Mouse (Mus musculus): ENCODE measurements at regions not wholly inside any gene's neighbourhood (a gene's known extent, or its start where the extent isn't known, plus 50 kb on each side); places are given as distances from the start of the nearest gene placed in this dataset.

GRCm38 (mm10) chr7:115358711-115359110 is 615.2 kb downstream of the Insc start:
- TF ChIP-seq CTCF (IDR thresholded peaks at IDR 0.05; ENCODE audit: control insufficient read depth, insufficient read depth, low read length), result no peak
- TF ChIP-seq POLR2A (IDR thresholded peaks at IDR 0.05; ENCODE audit: borderline replicate concordance, control insufficient read depth, low read depth, low read length), result no peak
